Mouse (Mus musculus) heart, embryonic 16.5 days (tissue): ENCODE measurements around the gene Upk3b. TPM values are rescaled to one million over a fixed set of nuclear protein-coding genes. Genes with fewer than 3 reads are reported as not detected.

Experiments used
- ATAC-seq: fragments of 200-750 bp; cut with Nextera tagmentation; replicated peaks from 2 replicates; pipeline ENCODE4 v1.8.0; 2017; ENCODE audit warnings: moderate number of reproducible peaks; ENCODE audit not compliant: insufficient read depth, low FRiP score; ENCODE audit errors: extremely low read depth
- H3K27ac ChIP-seq: fragments of 300-500 bp; sonication (generic); 2 replicates; pipeline ENCODE4 v1.5.1; 2014; ENCODE audit warnings: mild to moderate bottlenecking, low read length, control low read depth, moderate library complexity
- H3K27me3 ChIP-seq: fragments of 300-500 bp; sonication (generic); 2 replicates; pipeline ENCODE4 v1.6.1; 2014; ENCODE audit warnings: low read length, mixed read lengths; ENCODE audit not compliant: control insufficient read depth, insufficient read depth
- H3K36me3 ChIP-seq: fragments of 300-500 bp; sonication (generic); 2 replicates; pipeline ENCODE4 v1.6.1; 2014; ENCODE audit not compliant: control insufficient read depth, insufficient read depth
- H3K4me1 ChIP-seq: fragments of 300-500 bp; sonication (generic); 2 replicates; pipeline ENCODE4 v1.6.1; 2014; ENCODE audit warnings: low read length, mixed read lengths; ENCODE audit not compliant: control insufficient read depth, insufficient read depth
- H3K4me2 ChIP-seq: fragments of 300-500 bp; sonication (generic); 2 replicates; pipeline ENCODE4 v1.6.1; 2014; ENCODE audit warnings: low read depth, mild to moderate bottlenecking, control low read depth, low read length
- H3K4me3 ChIP-seq: fragments of 300-500 bp; sonication (generic); 2 replicates; pipeline ENCODE4 v1.5.1; 2014; ENCODE audit warnings: mild to moderate bottlenecking, control low read depth, low read length
- H3K9ac ChIP-seq: fragments of 300-500 bp; sonication (generic); 2 replicates; pipeline ENCODE4 v1.6.1; 2014; ENCODE audit warnings: low read length, control low read depth
- H3K9me3 ChIP-seq: fragments of 300-500 bp; sonication (generic); replicated peaks from 2 replicates; pipeline ENCODE4 v1.6.1; 2016; ENCODE audit warnings: low read length; ENCODE audit not compliant: control insufficient read depth
- WGBS: fragments of 180-500 bp; shearing (Covaris S2); extraction: QIAGEN DNeasy Blood & Tissue Kit; methylation state at CpG from one replicate; pipeline ENCODE4 v1.1.7; 2014; 5-methylcytosine and 5-hydroxymethylcytosine counted together
- polyA plus RNA-seq: library from polyadenylated mRNA; unstranded; fragments of >200 nt; fragmentation: Nextera tagmentation; extraction: Ambion mirVana; gene quantifications from 2 replicates; pipeline ENCODE4 v1.2.1, GENCODE M21; 2015

The Upk3b gene
- polyA plus RNA-seq, 1 experiment from 2014 or later: 28.7 TPM

- no peak for ATAC-seq
- H3K36me3 ChIP-seq: no peaks in the 10 kb centered on the region
- no peaks in the 10 kb centered on the region for H3K9me3 ChIP-seq
- peaks cover 16% of the 10 kb centered on the region for H3K27me3 ChIP-seq
- H3K4me1 ChIP-seq: peaks cover 11% of the 10 kb centered on the region; the same call in 1 of the 2 replicates
- no peak overlapping the region for H3K9ac ChIP-seq
- WGBS: 20% methylated on average over 14 of the region's 14 CpGs
- H3K27ac ChIP-seq: no peak overlapping the region
- H3K4me2 ChIP-seq: no peak overlapping the region
- no peak overlapping the region for H3K4me3 ChIP-seq
These were observed 50.7 kb downstream of the Upk3b start for GRCm38 (mm10) chr5:136088821-136089575.

GRCm38 (mm10) chr5:136091927-136092326 is 53.6 kb downstream of the Upk3b start:
- Histone ChIP-seq H3K4me2 (no peak overlapping the region), H3K27me3 (no peaks in the 10 kb centered on the region; the same call in 1 of the 2 replicates), H3K4me1 (no peaks in the 10 kb centered on the region), H3K36me3 (no peaks in the 10 kb centered on the region), H3K9ac (no peak overlapping the region), H3K4me3 (no peak overlapping the region), H3K9me3 (no peaks in the 10 kb centered on the region), H3K27ac (no peak overlapping the region)
- 49% methylated on average over 5 of the region's 5 CpGs for WGBS
- ATAC-seq: no peak; the same call in 1 of the 2 replicates

GRCm38 (mm10) chr5:136094249-136095010 is 56.1 kb downstream of the Upk3b start:
- no peaks in the 10 kb centered on the region; the same call in 1 of the 2 replicates for H3K27me3 ChIP-seq
- no peaks in the 10 kb centered on the region for H3K9me3 ChIP-seq
- H3K4me3 ChIP-seq: no peak overlapping the region
- no peaks in the 10 kb centered on the region for H3K4me1 ChIP-seq
- WGBS: 47% methylated on average over 8 of the region's 8 CpGs
- no peak overlapping the region for H3K27ac ChIP-seq
- no peak for ATAC-seq
- no peaks in the 10 kb centered on the region for H3K36me3 ChIP-seq
- H3K9ac ChIP-seq: no peak overlapping the region
- H3K4me2 ChIP-seq: no peak overlapping the region

- H3K27ac ChIP-seq: no peak overlapping the region
- no peak for ATAC-seq
- H3K4me2 ChIP-seq: no peak overlapping the region
- no peaks in the 10 kb centered on the region; the same call in 1 of the 2 replicates for H3K27me3 ChIP-seq
- no peaks in the 10 kb centered on the region for H3K4me1 ChIP-seq
- H3K4me3 ChIP-seq: no peak overlapping the region
- H3K9ac ChIP-seq: no peak overlapping the region
- H3K36me3 ChIP-seq: no peaks in the 10 kb centered on the region
- H3K9me3 ChIP-seq: no peaks in the 10 kb centered on the region
- 62% methylated on average over 7 of the region's 7 CpGs for WGBS
These were observed 56.8 kb downstream of the Upk3b start for GRCm38 (mm10) chr5:136095089-136095488.

Other genes starting within 250 kb of the Upk3b start
- gene Srrm3, start 231.6 kb upstream of the Upk3b start, polyA plus RNA-seq: 0.07 and 0.09 TPM in 2 replicates
- gene Hspb1, start 150.6 kb upstream of the Upk3b start, polyA plus RNA-seq: 794 and 965 TPM in 2 replicates
- 167 and 202 TPM in 2 replicates for gene Ywhag, start 103.9 kb upstream of the Upk3b start, polyA plus RNA-seq
- 0.45 and 0.91 TPM in 2 replicates for gene Ssc4d, start 64.0 kb upstream of the Upk3b start, polyA plus RNA-seq
- gene Zp3, start 58.4 kb upstream of the Upk3b start, polyA plus RNA-seq: not detected in 2 replicates
- 21.8 and 22.5 TPM in 2 replicates for gene Dtx2, start 43.7 kb upstream of the Upk3b start, polyA plus RNA-seq
- 1.2 and 2.6 TPM in 2 replicates for gene Upk3bl, start 16.0 kb downstream of the Upk3b start, polyA plus RNA-seq
- 2.0 and 2.3 TPM in 2 replicates for gene Rasa4, start 45.4 kb downstream of the Upk3b start, polyA plus RNA-seq
- gene Polr2j, start 78.1 kb downstream of the Upk3b start, polyA plus RNA-seq: 139 and 151 TPM in 2 replicates
- gene Lrwd1, start 97.6 kb downstream of the Upk3b start, polyA plus RNA-seq: 21.7 and 23.6 TPM in 2 replicates
- 12.5 and 13.0 TPM in 2 replicates for gene Alkbh4, start 97.7 kb downstream of the Upk3b start, polyA plus RNA-seq
- gene Orai2, start 132.2 kb downstream of the Upk3b start, polyA plus RNA-seq: 3.6 and 4.3 TPM in 2 replicates
- 34.4 and 37.7 TPM in 2 replicates for gene Prkrip1, start 160.5 kb downstream of the Upk3b start, polyA plus RNA-seq
- gene Sh2b2, start 208.1 kb downstream of the Upk3b start, polyA plus RNA-seq: 1.7 TPM in 2 replicates